Mouse (Mus musculus) kidney, postnatal 14 days (tissue): ENCODE measurements around the gene Abhd8.
A peak's percentile ranks its signal among the peaks of the same experiment; 100 is the strongest.

Experiments
- DNase-seq: peaks from one replicate; pipeline ENCODE4 v3.0.0; 2022; ENCODE audit warnings: mixed read lengths

Gene Abhd8

GRCm38 (mm10) chr8:71463188-71464033, at the start of gene Abhd8:
Gene Abhd8, minus strand, starts transcription at chr8:71463655.
- peak; percentile 98 for DNase-seq

GRCm38 (mm10) chr8:71511644-71512043, 48.2 kb upstream of the Abhd8 start, which contains the start of gene Plvap:
Gene Plvap, minus strand, starts transcription at chr8:71511752.
- DNase-seq: peak; percentile 71

GRCm38 (mm10) chr8:71509316-71509715, 45.9 kb upstream of the Abhd8 start:
- no peak for DNase-seq

GRCm38 (mm10) chr8:71507589-71508104, 44.2 kb upstream of the Abhd8 start:
- peak; percentile 90 for DNase-seq

- no peak for DNase-seq
Measured at GRCm38 (mm10) chr8:71505979-71506378, 42.5 kb upstream of the Abhd8 start.

- DNase-seq: no peak
Measured at GRCm38 (mm10) chr8:71505326-71505725, 41.9 kb upstream of the Abhd8 start.

- no peak for DNase-seq
Measured at GRCm38 (mm10) chr8:71504349-71504748, 40.9 kb upstream of the Abhd8 start.

GRCm38 (mm10) chr8:71498816-71499690, 35.6 kb upstream of the Abhd8 start:
- DNase-seq: peak; percentile 78

GRCm38 (mm10) chr8:71497881-71498501, 34.5 kb upstream of the Abhd8 start:
- peak; percentile 76 for DNase-seq

- DNase-seq: no peak
Measured at GRCm38 (mm10) chr8:71497077-71497645, 33.7 kb upstream of the Abhd8 start.

GRCm38 (mm10) chr8:71496481-71496880, 33.0 kb upstream of the Abhd8 start:
- peak; percentile 96 for DNase-seq

- peak; percentile 57 for DNase-seq
Measured at GRCm38 (mm10) chr8:71495811-71496210, 32.4 kb upstream of the Abhd8 start.

- DNase-seq: peak; percentile 91
Measured at GRCm38 (mm10) chr8:71495039-71495438, 31.6 kb upstream of the Abhd8 start.

GRCm38 (mm10) chr8:71488454-71488853, 25.0 kb upstream of the Abhd8 start:
- DNase-seq: peak; percentile 93

- DNase-seq: peak; percentile 90
Measured at GRCm38 (mm10) chr8:71487691-71488445, 24.4 kb upstream of the Abhd8 start, which contains the start of gene Gtpbp3. Gene Gtpbp3, plus strand, starts transcription at chr8:71488103.

- DNase-seq: no peak
Measured at GRCm38 (mm10) chr8:71486136-71486529, 22.7 kb upstream of the Abhd8 start.

- peak; percentile 90 for DNase-seq
Measured at GRCm38 (mm10) chr8:71485142-71486135, 22.0 kb upstream of the Abhd8 start, which contains the start of gene Ano8. Gene Ano8, minus strand, starts transcription at chr8:71485963.

GRCm38 (mm10) chr8:71484736-71485135, 21.3 kb upstream of the Abhd8 start:
- DNase-seq: no peak

- peak; percentile 73 for DNase-seq
Measured at GRCm38 (mm10) chr8:71483932-71484331, 20.5 kb upstream of the Abhd8 start.

- DNase-seq: no peak
Measured at GRCm38 (mm10) chr8:71478943-71479342, 15.5 kb upstream of the Abhd8 start.
